Mouse (Mus musculus) midbrain, embryonic 10.5 days (tissue): ENCODE data around the gene Gm10324. TPM values are rescaled to one million over a fixed set of nuclear protein-coding genes. Genes with fewer than 3 reads are reported as not detected.
"Not testable (repeated sequence)": the region's sequence is repeated elsewhere in the genome, so short reads cannot be mapped to it uniquely, and the experiment has no call there.

Experiments
- DNase-seq: peaks from one replicate; pipeline ENCODE4 v3.0.0-alpha.2; 2017; ENCODE audit warnings: low spot score
- H3K27ac ChIP-seq: fragments of 300-500 bp; sonication (generic); replicated peaks from 2 replicates; pipeline ENCODE4 v1.5.1; 2016; ENCODE audit warnings: mild to moderate bottlenecking
- H3K27me3 ChIP-seq: fragments of 300-500 bp; sonication (generic); 2 replicates; pipeline ENCODE4 v1.6.1; 2016; ENCODE audit warnings: low read depth, mild to moderate bottlenecking; ENCODE audit not compliant: poor library complexity, severe bottlenecking
- H3K36me3 ChIP-seq: fragments of 300-500 bp; sonication (generic); 2 replicates; pipeline ENCODE4 v1.6.1; 2016; ENCODE audit warnings: mild to moderate bottlenecking, moderate library complexity
- H3K4me1 ChIP-seq: fragments of 300-500 bp; sonication (generic); 2 replicates; pipeline ENCODE4 v1.6.1; 2016
- H3K4me3 ChIP-seq: fragments of 300-500 bp; sonication (generic); 2 replicates; pipeline ENCODE4 v1.5.1; 2016; ENCODE audit warnings: mild to moderate bottlenecking, moderate library complexity
- H3K9me3 ChIP-seq: fragments of 300-500 bp; sonication (generic); replicated peaks from 2 replicates; pipeline ENCODE4 v1.6.1; 2016; ENCODE audit warnings: mild to moderate bottlenecking
- WGBS: fragments of 180-500 bp; shearing (Covaris S2); methylation state at CpG from one replicate; pipeline ENCODE4 v1.1.7; 2016; 5-methylcytosine and 5-hydroxymethylcytosine counted together
- polyA plus RNA-seq: library from polyadenylated mRNA; unstranded; fragments of >200 nt; fragmentation: Nextera tagmentation; extraction: Ambion mirVana; gene quantifications from 2 replicates; pipeline ENCODE4 v1.2.1, GENCODE M21; 2016

The Gm10324 gene
- not detected in 2 replicates for polyA plus RNA-seq

DNA sequence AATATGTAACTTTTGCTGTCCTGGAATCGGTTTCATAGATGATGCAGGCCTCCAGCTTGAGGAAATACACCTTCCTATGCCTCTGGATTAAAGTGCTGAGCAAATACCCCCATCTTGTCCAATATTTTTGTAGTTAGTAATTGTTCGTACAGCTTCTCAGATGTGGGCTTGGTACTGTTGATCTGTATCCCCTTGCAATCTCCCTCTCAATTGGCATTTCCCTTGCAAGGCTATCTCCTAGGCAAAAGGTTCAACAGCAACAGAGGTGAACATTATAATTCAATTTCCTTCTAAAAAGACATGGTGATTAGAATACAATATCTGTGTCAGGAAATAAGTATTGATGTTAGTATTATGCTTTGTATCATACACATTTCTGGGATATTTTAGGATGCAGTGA lies at the start of gene Gm10324:
TSS of gene Gm10324 (plus strand) at position 301 of the 400 bp plus-strand sequence.
- H3K36me3 ChIP-seq, H3K27me3 ChIP-seq, H3K4me1 ChIP-seq, H3K9me3 ChIP-seq, H3K4me3 ChIP-seq, DNase-seq, H3K27ac ChIP-seq: not testable (repeated sequence)
- no CpG with 5 or more reads among the region's 2 CpGs for WGBS

Other genes starting within 250 kb of the Gm10324 start
- gene Gm10772, start 108.0 kb downstream of the Gm10324 start, polyA plus RNA-seq: not detected in 2 replicates